Mouse (Mus musculus) retina, postnatal 7 days (tissue): ENCODE measurements around the gene Pde4b.

Source experiments
- DNase-seq: peaks from one replicate; pipeline ENCODE4 v3.0.0-alpha.2; 2012; ENCODE audit warnings: low read depth, low spot score

Pde4b gene

DNA sequence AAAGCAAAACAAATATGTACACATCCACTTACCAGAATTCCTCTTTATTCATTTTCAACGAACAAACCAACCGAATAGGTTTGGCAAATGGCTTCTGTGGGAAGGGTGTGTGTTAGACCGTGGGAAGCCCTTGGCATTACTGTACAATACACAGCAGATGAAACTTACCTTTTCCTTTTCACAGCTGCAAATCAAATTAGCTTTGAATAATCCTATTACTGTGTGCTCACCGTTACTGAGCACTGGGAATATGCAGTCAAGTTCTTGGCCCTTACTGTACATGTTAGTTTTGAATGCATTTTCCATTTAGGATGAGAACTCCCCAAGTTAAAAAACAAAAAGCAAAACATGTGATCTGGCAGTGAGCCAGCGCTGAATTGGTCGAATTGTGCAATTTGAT, 199.8 kb downstream of the Pde4b start:
- no peak for DNase-seq

GRCm38 (mm10) chr4:102290052-102290734, 202.8 kb downstream of the Pde4b start:
- DNase-seq, result no peak

DNA sequence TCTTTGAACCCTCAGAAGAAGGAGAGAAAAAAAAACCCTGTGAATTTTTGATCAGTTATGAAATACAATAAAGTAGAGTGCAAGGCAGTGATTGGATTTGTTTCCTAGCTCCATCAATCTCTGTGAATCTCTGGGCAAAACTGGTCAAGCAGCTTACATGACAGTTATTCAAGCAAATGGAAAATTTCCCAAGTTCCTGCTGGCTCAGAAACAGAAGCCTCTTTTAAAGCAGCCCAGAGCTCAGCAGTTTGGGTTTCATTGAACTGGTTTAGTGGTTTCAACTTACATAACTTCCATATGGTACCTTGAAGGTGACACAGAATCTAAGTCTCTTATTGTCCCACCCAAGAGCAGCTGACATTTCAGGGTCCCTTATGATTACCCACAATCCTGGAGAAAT, 210.2 kb downstream of the Pde4b start:
- no peak for DNase-seq

GRCm38 (mm10) chr4:102302568-102302967, 215.2 kb downstream of the Pde4b start:
- no peak for DNase-seq

DNA sequence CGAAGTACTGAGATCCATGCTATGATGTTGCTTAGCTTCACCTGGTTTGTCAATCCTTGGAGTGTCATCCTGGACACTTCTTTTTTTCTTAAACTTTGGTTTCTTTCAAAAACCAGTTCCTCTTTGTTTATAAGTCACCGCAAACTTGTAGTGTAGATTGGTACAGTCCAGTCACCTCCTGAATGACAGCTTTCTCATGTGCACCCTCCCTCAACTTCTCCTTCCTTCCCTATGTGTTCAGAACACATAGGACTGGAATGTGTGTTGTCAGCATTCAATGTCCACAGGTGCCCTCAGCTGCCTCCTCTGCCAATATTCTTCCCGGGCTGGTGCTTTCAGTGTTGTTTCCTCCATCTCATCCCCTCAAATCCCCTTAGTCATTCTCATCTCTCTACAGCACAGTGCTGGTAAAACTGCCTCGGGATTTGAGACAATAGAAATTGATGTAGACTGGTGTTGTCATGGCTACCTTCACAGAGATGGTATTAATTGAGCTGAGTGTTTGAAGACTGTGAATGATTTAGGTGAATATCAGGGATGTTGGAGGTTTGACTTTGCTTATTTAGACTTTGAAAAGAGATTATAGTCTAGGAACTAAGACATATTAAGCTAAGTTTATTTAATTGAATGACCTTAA, 220.4 kb downstream of the Pde4b start:
- no peak for DNase-seq

- no peak for DNase-seq
Observed at GRCm38 (mm10) chr4:102310630-102311029, 223.3 kb downstream of the Pde4b start.

DNA sequence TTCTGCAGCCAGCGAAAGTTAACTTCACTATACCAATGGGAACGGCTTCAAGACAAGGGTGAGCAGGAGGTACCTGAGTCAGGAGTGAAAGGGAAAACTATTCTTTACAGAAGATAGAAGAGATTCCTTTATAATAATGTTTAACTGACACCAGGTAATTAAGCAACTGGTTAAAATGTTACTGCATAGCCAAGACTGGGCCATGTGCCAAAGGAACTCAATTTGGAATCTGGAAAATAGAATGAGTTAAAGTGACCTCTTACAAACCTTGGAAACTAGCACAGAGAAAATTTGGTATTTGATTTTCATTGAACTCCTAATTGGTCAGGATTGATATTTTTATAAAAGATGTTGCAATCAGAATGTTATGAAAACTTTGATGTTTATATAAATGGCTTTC, 228.7 kb downstream of the Pde4b start:
- no peak for DNase-seq

GRCm38 (mm10) chr4:102316699-102317285, 229.4 kb downstream of the Pde4b start:
- DNase-seq, result no peak

DNA sequence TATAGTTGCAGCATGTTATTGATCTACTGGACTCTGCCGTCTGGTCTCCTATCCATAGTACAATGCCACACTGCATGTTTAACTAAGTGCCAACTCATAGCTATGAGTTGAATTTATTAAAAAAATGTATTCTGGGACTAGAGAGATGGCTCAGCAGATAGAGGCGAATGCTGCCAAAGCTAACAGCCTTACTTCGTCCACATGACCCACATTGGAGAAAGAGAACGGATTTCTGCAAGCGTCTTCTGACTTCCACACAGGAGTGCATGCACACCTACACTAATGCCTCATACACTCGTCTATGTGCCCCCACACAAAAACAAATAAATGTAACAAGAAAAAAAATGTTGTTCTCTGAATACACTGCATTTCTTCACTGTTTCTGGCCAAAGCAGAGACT, 231.3 kb downstream of the Pde4b start:
- DNase-seq, result no peak

- DNase-seq, result no peak
Observed at GRCm38 (mm10) chr4:102321340-102321739, 234.0 kb downstream of the Pde4b start.

- DNase-seq, result no peak
Observed at GRCm38 (mm10) chr4:102332386-102332785, 245.0 kb downstream of the Pde4b start.

- DNase-seq, result no peak
Observed at GRCm38 (mm10) chr4:102332885-102333284, 245.5 kb downstream of the Pde4b start.

- DNase-seq, result no peak
Observed at GRCm38 (mm10) chr4:102346911-102347492, 259.7 kb downstream of the Pde4b start.

DNA sequence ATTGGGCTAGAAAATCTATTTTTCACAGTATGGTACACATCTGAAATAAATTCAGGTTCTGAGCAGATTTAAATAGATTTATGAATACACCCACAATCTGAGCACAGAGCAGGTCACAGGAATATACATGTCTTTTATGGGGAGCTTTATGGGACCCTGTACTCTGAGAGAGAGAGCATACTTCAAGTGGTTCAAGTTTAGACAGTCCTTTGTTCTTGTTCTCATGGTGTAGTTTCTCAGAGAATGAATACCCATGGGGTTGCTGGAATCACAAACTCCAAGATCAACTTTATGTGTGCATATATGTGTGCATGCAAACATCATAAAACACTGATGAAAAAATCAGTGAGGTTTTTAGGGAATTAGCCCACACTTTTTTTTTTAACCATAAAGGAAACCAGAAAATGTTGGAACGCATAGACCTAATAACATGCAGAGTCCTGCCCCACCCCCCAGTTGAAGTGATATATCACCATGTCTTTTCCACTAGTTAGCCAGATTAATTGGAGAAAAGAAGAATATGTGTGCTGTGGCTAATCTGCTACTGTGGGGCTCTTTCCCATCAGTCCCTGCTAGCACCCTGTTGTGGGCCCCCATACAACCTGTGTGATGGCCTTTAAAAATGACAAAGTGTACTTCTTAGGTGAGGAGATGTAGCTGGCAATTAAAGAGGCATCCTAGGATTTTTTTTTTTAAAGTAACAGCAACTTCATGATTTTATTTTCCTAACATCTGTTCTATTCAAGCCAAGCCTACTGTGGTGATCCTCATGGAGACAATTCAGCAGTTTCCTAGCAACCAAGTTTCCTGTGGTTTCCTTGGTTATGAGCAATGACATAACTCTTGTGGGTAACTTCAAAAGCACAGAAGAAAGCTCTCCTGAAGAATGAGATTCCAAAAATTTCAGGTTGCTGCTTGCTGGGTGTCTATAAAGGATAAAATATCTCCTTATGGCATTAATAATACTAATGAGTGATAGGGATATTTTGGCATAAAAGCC, 264.4 kb downstream of the Pde4b start:
- DNase-seq, result no peak

DNA sequence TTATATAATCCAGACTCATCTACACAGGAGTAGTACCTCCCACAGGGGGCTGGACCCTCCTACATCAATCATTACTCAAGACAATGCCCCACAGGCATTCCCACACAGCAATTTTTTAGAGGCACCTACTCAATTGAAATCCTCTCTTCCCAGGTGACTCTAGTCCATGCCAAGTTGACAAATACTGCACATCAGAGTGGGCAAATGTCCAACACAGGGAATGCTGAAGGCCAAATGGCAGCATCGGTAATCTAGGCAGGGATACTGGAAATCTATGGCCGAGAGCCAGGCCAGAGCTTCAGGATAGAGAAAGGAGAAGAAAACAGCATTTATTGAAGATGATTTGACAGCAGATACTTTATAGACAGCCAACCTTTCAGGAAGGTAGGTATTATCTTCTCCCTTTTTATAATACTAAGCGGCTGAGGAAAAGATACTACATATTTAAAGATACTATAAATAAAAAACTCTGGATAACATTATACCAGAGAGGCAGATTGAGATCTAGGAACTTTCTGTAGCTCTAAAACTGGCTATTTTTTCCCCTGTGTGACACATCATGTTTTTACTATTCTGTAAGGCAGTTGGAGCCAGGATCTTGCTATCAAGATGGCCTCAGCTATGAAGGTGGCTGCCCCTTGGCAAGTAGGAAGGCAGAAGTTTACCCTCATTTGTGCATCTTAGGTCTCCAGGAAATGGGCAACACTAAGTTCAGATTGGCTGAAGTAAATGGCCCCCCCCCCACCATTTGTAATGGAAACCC, 266.5 kb downstream of the Pde4b start:
- DNase-seq, result no peak

- DNase-seq, result no peak
Observed at GRCm38 (mm10) chr4:102368105-102368735, 280.9 kb downstream of the Pde4b start.

DNA sequence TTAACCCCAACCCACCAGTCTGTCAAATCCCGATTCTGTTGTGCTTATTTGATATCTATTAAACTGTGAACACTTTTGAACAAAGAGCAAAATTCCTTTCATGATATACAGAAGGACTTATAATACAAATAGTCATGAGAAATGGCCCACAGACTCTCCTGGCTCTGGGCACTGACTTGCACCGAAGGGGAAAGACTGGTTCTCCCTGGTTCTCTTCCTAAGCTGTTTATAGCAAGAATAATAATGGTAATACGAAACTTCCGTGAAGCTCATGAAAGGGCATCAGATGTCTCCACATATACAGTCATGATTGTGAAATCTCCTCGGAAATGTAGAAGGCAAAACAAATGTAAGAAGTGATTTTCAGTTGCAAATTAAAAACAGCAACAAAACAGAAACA, 287.3 kb downstream of the Pde4b start:
- DNase-seq, result no peak

DNA sequence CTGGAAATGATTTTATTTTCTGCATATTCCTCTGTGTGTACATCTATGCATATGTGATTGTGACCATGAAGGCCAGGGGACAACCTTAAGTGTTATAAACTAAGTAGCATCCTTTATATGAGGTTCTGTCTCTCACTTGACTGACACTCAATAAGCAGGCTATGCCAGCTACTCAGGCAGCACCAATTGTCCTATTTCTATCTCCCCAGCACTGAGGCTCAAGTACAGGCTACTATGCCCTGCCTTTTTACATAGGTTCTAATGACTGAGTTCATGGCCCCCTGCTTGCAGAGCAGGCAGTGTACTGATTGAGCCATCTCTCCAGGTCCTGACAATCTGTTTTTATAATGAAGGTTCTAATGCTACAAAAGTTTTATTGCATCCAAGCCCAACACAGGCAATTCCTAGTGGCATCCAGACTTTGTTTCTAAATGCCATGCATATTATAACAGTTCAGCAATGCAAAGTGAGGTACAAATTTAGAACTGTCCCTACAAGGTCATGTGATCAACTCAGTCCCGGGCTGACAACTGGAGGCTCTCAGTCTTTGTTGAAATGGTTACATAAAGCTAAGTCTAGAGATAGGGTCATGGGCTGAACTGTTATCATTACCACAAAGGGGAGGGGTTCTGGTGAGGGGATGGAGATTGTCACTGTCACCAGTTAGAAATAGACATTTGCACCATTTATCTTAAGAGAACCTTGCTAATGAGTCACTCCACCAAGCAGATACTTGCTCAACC, 295.6 kb downstream of the Pde4b start:
- no peak for DNase-seq

GRCm38 (mm10) chr4:102393605-102394004, 306.3 kb downstream of the Pde4b start:
- no peak for DNase-seq

- no peak for DNase-seq
Observed at GRCm38 (mm10) chr4:102397334-102397733, 310.0 kb downstream of the Pde4b start.
